ENCODE assay signal across 19 mouse cellular contexts in genomic region chr13:93882132-93882531, GRCm38 (mm10).
"Had no signal": no experiment of that assay in that cellular context is flagged by ENCODE, and none has a peak within 500 bp of the region (broad histone marks: within the 10 kb centered on the region; RNA-seq: fewer than 3 reads in every experiment).

No protein-coding gene starts in this region.

- H3K27ac ChIP-seq: liver, embryonic 15.5 days; lung, embryonic 15.5 days; midbrain, embryonic 10.5 days; midbrain, embryonic 13.5 days; neural tube, embryonic 13.5 days; neural tube, embryonic 15.5 days had no signal

- H3K4me1 ChIP-seq: liver, embryonic 15.5 days; neural tube, embryonic 13.5 days; neural tube, embryonic 15.5 days had no signal

- H3K4me3 ChIP-seq: liver, embryonic 15.5 days; lung, embryonic 15.5 days; midbrain, embryonic 10.5 days; midbrain, embryonic 13.5 days; neural tube, embryonic 13.5 days; neural tube, embryonic 15.5 days had no signal

- ATAC-seq: liver, postnatal 0 days; midbrain, embryonic 13.5 days; midbrain, embryonic 16.5 days had no signal

- H3K9ac ChIP-seq: liver, embryonic 15.5 days; liver, postnatal 0 days; lung, embryonic 15.5 days; midbrain, embryonic 13.5 days; neural tube, embryonic 13.5 days; neural tube, embryonic 15.5 days had no signal

- H3K27me3 ChIP-seq: liver, embryonic 15.5 days; lung, embryonic 15.5 days; midbrain, embryonic 13.5 days; neural tube, embryonic 13.5 days; neural tube, embryonic 15.5 days had no signal

- H3K9me3 ChIP-seq: liver, embryonic 15.5 days; lung, embryonic 15.5 days; midbrain, embryonic 10.5 days; midbrain, embryonic 13.5 days; neural tube, embryonic 13.5 days; neural tube, embryonic 15.5 days had no signal

- DNase-seq: liver, postnatal 0 days; lung, adult 2 months; lung, postnatal 10 days; lung, postnatal 4 days; retina, postnatal 1 day; right cerebral cortex, adult 18-20 months; right cerebral cortex, postnatal 25 days; right cerebral cortex, postnatal 4 days; spleen, adult 18-20 months; thymus, adult 18-20 months; thymus, postnatal 14 days; thymus, postnatal 36 days had no signal

- H3K36me3 ChIP-seq: liver, embryonic 15.5 days; lung, embryonic 15.5 days; midbrain, embryonic 10.5 days; midbrain, embryonic 13.5 days; neural tube, embryonic 13.5 days; neural tube, embryonic 15.5 days had no signal

- H3K4me2 ChIP-seq: liver, embryonic 15.5 days; lung, embryonic 15.5 days; midbrain, embryonic 13.5 days; neural tube, embryonic 13.5 days; neural tube, embryonic 15.5 days had no signal
